Mouse (Mus musculus) stomach, embryonic 16.5 days (tissue): ENCODE results near the gene Cfap73. TPM values are rescaled to one million over a fixed set of nuclear protein-coding genes. Genes with fewer than 3 reads are reported as not detected.

Experiments used
- ATAC-seq: fragments of 200-750 bp; cut with Nextera tagmentation; 2 replicates; pipeline ENCODE4 v1.8.0; 2017; ENCODE audit warnings: moderate number of reproducible peaks, moderate TSS enrichment; ENCODE audit not compliant: insufficient read depth, low FRiP score
- H3K27ac ChIP-seq: fragments of 300-500 bp; sonication (generic); 2 replicates; pipeline ENCODE4 v1.5.1; 2014; ENCODE audit warnings: low read length
- H3K27me3 ChIP-seq: fragments of 300-500 bp; sonication (generic); 2 replicates; pipeline ENCODE4 v1.6.1; 2014; ENCODE audit warnings: low read length, control low read depth, mixed read lengths; ENCODE audit not compliant: control insufficient read depth, insufficient read depth
- H3K36me3 ChIP-seq: fragments of 300-500 bp; sonication (generic); 2 replicates; pipeline ENCODE4 v1.6.1; 2014; ENCODE audit warnings: low read length; ENCODE audit not compliant: control insufficient read depth, insufficient read depth
- H3K4me1 ChIP-seq: fragments of 300-500 bp; sonication (generic); 2 replicates; pipeline ENCODE4 v1.6.1; 2014; ENCODE audit warnings: low read length, control low read depth, mixed read lengths; ENCODE audit not compliant: control insufficient read depth, insufficient read depth
- H3K4me2 ChIP-seq: fragments of 300-500 bp; sonication (generic); 2 replicates; pipeline ENCODE4 v1.6.1; 2014; ENCODE audit warnings: low read depth, low read length, mixed read lengths
- H3K4me3 ChIP-seq: fragments of 300-500 bp; sonication (generic); replicated peaks from 2 replicates; pipeline ENCODE4 v1.5.1; 2014; ENCODE audit warnings: mild to moderate bottlenecking, low read length
- H3K9ac ChIP-seq: fragments of 300-500 bp; sonication (generic); 2 replicates; pipeline ENCODE4 v1.6.1; 2014; ENCODE audit warnings: low read length
- H3K9me3 ChIP-seq: fragments of 300-500 bp; sonication (generic); replicated peaks from 2 replicates; pipeline ENCODE4 v1.6.1; 2016; ENCODE audit warnings: low read length, control low read depth; ENCODE audit not compliant: control insufficient read depth
- WGBS: fragments of 180-500 bp; shearing (Covaris S2); extraction: QIAGEN DNeasy Blood & Tissue Kit; methylation state at CpG from one replicate; pipeline ENCODE4 v1.1.7; 2014; 5-methylcytosine and 5-hydroxymethylcytosine counted together
- polyA plus RNA-seq: library from polyadenylated mRNA; unstranded; fragments of >200 nt; fragmentation: Nextera tagmentation; extraction: Ambion mirVana; gene quantifications from 2 replicates; pipeline ENCODE4 v1.2.1, GENCODE M21; 2015

Cfap73 gene
- polyA plus RNA-seq, 1 experiment from 2014 or later, result not detected

DNA sequence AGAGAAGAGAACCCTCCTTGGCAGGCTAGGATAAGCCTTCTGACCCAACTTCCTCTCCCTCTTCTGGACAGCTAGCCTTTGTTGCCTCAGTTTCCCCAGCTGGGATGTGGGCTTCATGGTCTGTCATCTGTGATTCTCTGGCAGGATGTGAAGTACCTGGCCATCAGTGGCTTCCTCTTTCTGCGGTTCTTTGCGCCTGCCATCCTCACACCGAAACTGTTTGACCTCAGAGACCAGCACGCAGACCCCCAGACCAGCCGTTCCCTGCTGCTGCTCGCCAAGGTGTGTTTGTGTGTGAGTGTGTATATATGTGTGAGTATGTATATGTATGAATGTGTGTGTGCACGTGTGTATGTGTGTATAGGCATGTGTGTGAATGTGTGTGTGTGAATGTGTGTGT is 36.1 kb upstream of the Cfap73 start:
- H3K4me3 ChIP-seq, result no peak overlapping the region
- no peak overlapping the region for H3K9ac ChIP-seq
- H3K4me2 ChIP-seq, result no peak overlapping the region
- no peaks in the 10 kb centered on the region for H3K36me3 ChIP-seq
- peaks cover 6% of the 10 kb centered on the region; the same call in 1 of the 2 replicates for H3K27me3 ChIP-seq
- H3K4me1 ChIP-seq, result no peaks in the 10 kb centered on the region
- no peaks in the 10 kb centered on the region for H3K9me3 ChIP-seq
- H3K27ac ChIP-seq, result no peak overlapping the region
- WGBS, result 81% methylated on average over 7 of the region's 7 CpGs
- ATAC-seq, result no peak

GRCm38 (mm10) chr5:120668761-120669160 is 34.7 kb upstream of the Cfap73 start:
- 76% methylated on average over 7 of the region's 7 CpGs for WGBS
- Histone ChIP-seq H3K4me2 (no peak overlapping the region), H3K9ac (no peak overlapping the region), H3K36me3 (no peaks in the 10 kb centered on the region), H3K9me3 (no peaks in the 10 kb centered on the region), H3K4me3 (no peak overlapping the region), H3K4me1 (no peaks in the 10 kb centered on the region), H3K27me3 (peaks cover 6% of the 10 kb centered on the region; the same call in 1 of the 2 replicates), H3K27ac (no peak overlapping the region)
- ATAC-seq, result no peak

DNA sequence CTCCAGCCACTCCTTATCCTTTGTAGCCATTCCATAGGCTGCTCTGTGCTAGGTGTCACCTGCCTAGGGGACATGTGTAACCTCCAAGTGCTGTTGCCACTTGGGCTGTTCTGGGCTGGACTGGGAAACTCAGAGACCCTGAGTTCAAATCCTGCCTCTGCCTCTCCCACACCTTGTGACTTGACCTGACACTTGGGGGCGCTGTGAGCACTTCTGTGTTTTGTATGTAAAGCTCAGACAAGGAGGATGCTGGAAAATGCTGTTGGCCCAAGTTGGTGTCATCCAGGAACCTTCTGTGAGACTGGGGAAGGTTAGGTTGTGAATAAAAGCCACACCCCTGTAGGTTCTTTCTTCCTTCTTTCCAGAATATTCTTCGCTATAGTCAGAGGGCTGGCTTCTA is 30.9 kb upstream of the Cfap73 start:
- Histone ChIP-seq H3K4me3 (no peak overlapping the region), H3K27ac (no peak overlapping the region), H3K4me2 (no peak overlapping the region), H3K27me3 (peaks cover 6% of the 10 kb centered on the region; the same call in 1 of the 2 replicates), H3K4me1 (no peaks in the 10 kb centered on the region), H3K36me3 (no peaks in the 10 kb centered on the region), H3K9ac (no peak overlapping the region), H3K9me3 (no peaks in the 10 kb centered on the region)
- no peak for ATAC-seq
- WGBS, result 55% methylated on average over 2 of the region's 2 CpGs

DNA sequence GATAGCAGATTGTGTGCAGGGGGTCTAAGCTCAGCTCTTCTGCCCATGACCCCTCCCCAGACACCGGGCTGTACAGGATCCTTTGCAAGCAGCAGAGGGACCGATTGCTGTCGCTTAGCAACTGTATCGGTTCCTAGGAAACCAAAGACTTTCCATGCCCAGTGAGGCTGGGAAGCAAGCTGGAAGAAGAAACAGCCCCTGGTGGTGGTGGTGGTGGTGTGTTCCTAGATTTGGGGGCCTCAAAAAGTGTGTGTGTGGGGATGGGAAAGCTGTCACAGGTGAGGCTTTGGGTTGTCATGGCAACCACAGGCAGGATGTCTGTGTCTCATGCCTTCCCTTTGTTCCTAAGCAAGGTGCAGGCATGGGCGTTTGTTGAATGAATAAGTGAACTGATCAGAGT is 26.8 kb upstream of the Cfap73 start:
- no peak overlapping the region for H3K4me3 ChIP-seq
- 45% methylated on average over 5 of the region's 5 CpGs for WGBS
- H3K9ac ChIP-seq, result no peak overlapping the region
- H3K9me3 ChIP-seq, result no peaks in the 10 kb centered on the region
- no peaks in the 10 kb centered on the region for H3K4me1 ChIP-seq
- H3K27me3 ChIP-seq, result no peaks in the 10 kb centered on the region
- H3K36me3 ChIP-seq, result no peaks in the 10 kb centered on the region
- no peak for ATAC-seq
- H3K4me2 ChIP-seq, result no peak overlapping the region
- H3K27ac ChIP-seq, result no peak overlapping the region

- H3K4me2 ChIP-seq, result no peak overlapping the region
- no peaks in the 10 kb centered on the region for H3K4me1 ChIP-seq
- H3K4me3 ChIP-seq, result no peak overlapping the region
- H3K27me3 ChIP-seq, result no peaks in the 10 kb centered on the region
- H3K36me3 ChIP-seq, result no peaks in the 10 kb centered on the region
- WGBS, result 81% methylated on average over 12 of the region's 12 CpGs
- no peaks in the 10 kb centered on the region for H3K9me3 ChIP-seq
- H3K27ac ChIP-seq, result no peak overlapping the region
- no peak for ATAC-seq
- H3K9ac ChIP-seq, result no peak overlapping the region
Observed at GRCm38 (mm10) chr5:120656281-120656751, 22.3 kb upstream of the Cfap73 start.

DNA sequence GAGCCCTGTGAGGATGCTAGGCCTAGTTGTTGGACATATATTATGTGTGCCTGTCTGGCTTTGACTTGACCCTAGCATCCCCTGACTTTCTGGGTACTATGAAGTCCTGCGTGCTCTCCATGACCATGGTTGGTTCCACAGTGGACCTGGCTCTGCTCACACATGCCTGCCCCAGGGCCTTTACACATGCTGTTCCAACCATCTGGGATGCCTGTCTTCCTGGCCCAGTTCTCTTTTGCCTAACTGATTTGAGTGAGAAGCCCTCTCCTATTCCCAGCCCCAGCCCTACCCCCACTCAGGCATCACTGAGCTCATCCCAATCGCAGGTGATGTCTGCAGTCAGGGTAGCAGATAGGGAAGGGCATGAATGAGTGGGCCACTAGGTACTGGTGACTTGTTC is 19.8 kb upstream of the Cfap73 start:
- no peak overlapping the region for H3K27ac ChIP-seq
- H3K4me2 ChIP-seq, result no peak overlapping the region
- H3K9me3 ChIP-seq, result no peaks in the 10 kb centered on the region
- no peak overlapping the region for H3K9ac ChIP-seq
- no peak overlapping the region for H3K4me3 ChIP-seq
- H3K4me1 ChIP-seq, result peaks cover under 1% of the 10 kb centered on the region; the same call in 1 of the 2 replicates
- H3K36me3 ChIP-seq, result no peaks in the 10 kb centered on the region
- no peak for ATAC-seq
- peaks cover 14% of the 10 kb centered on the region for H3K27me3 ChIP-seq
- WGBS, result 90% methylated on average over 2 of the region's 2 CpGs

DNA sequence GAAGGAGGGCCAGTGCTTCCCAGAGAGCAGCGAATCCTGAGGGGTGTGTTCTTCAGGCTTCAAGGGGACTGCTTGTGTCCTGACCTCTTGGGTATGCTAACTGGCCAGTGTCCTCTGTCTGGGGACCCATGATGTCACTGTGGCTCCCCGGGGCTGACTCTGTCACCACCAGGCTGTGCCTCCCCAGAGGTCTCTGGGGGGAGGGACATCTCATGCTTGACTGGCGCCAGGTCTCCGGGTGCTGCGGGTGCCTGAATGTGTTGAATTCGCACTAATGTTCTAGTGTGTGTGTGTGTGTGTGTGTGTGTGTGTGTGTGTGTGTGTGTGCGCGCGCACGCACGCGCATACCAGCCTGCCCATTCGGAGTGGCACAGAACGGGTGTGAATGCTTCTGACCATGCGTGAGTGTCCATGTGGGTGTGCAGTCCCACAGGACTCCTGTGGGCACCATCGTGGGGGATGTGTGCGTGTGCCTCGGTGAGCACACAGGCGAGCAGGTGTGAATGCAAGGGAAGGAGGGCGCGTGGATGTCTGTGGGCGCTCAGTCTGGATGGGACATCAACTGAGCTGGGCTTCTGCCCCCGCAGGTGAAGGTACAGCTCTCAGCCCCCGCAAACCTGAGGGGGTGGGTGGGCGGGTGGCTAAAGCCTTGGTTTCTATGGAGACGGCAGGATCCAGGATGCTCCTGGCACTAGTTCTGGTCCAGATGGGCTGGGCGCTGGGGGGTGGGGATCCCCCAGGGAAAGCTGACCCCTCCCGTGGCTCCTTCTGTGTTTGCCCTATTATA is 19.1 kb upstream of the Cfap73 start:
- Histone ChIP-seq H3K4me2 (no peak overlapping the region), H3K27ac (no peak overlapping the region), H3K9ac (no peak overlapping the region), H3K4me3 (no peak overlapping the region), H3K36me3 (no peaks in the 10 kb centered on the region), H3K4me1 (peaks cover 8% of the 10 kb centered on the region; the same call in 1 of the 2 replicates), H3K9me3 (no peaks in the 10 kb centered on the region), H3K27me3 (peaks cover 21% of the 10 kb centered on the region)
- ATAC-seq, result no peak
- WGBS, result 74% methylated on average over 28 of the region's 28 CpGs

GRCm38 (mm10) chr5:120651230-120651629 is 17.2 kb upstream of the Cfap73 start:
- Histone ChIP-seq H3K36me3 (no peaks in the 10 kb centered on the region), H3K4me2 (no peak overlapping the region), H3K27ac (no peak overlapping the region), H3K9ac (no peak overlapping the region), H3K9me3 (no peaks in the 10 kb centered on the region), H3K4me3 (no peak overlapping the region), H3K4me1 (peaks cover 8% of the 10 kb centered on the region; the same call in 1 of the 2 replicates), H3K27me3 (peaks cover 26% of the 10 kb centered on the region)
- no peak for ATAC-seq
- WGBS, result 40% methylated on average over 5 of the region's 5 CpGs

GRCm38 (mm10) chr5:120649938-120650337 is 15.9 kb upstream of the Cfap73 start:
- no peak overlapping the region for H3K4me2 ChIP-seq
- no peak overlapping the region for H3K27ac ChIP-seq
- peaks cover 8% of the 10 kb centered on the region; the same call in 1 of the 2 replicates for H3K4me1 ChIP-seq
- H3K9me3 ChIP-seq, result no peaks in the 10 kb centered on the region
- 19% methylated on average over 13 of the region's 13 CpGs for WGBS
- H3K36me3 ChIP-seq, result no peaks in the 10 kb centered on the region
- H3K27me3 ChIP-seq, result peaks cover 26% of the 10 kb centered on the region
- H3K9ac ChIP-seq, result no peak overlapping the region
- H3K4me3 ChIP-seq, result no peak overlapping the region
- ATAC-seq, result no peak
